Mouse (Mus musculus) lung, embryonic 14.5 days (tissue): Measurements from ENCODE around the gene Tjp3. TPM values are rescaled to one million over a fixed set of nuclear protein-coding genes. Genes with fewer than 3 reads are reported as not detected.

ENCODE experiments used
- ATAC-seq: fragments of 200-750 bp; cut with Nextera tagmentation; 2 replicates; pipeline ENCODE4 v1.8.0; 2017; ENCODE audit warnings: mild to moderate bottlenecking, moderate TSS enrichment, moderate library complexity; ENCODE audit not compliant: insufficient read depth
- DNase-seq: peaks from one replicate; pipeline ENCODE4 v3.0.0-alpha.2; 2015
- H3K27ac ChIP-seq: fragments of 300-500 bp; sonication (generic); 2 replicates; pipeline ENCODE4 v1.5.1; 2014; ENCODE audit warnings: low read depth, mild to moderate bottlenecking, moderate library complexity
- H3K27me3 ChIP-seq: fragments of 300-500 bp; sonication (generic); 2 replicates; pipeline ENCODE4 v1.6.1; 2014; ENCODE audit warnings: low read length, control low read depth; ENCODE audit not compliant: insufficient read depth
- H3K36me3 ChIP-seq: fragments of 300-500 bp; sonication (generic); 2 replicates; pipeline ENCODE4 v1.6.1; 2014; ENCODE audit warnings: control low read depth; ENCODE audit not compliant: insufficient read depth
- H3K4me1 ChIP-seq: fragments of 300-500 bp; sonication (generic); 2 replicates; pipeline ENCODE4 v1.6.1; 2014; ENCODE audit warnings: antibody characterized with exemption, control low read depth; ENCODE audit not compliant: insufficient read depth
- H3K4me2 ChIP-seq: fragments of 300-500 bp; sonication (generic); 2 replicates; pipeline ENCODE4 v1.6.1; 2014; ENCODE audit warnings: mild to moderate bottlenecking
- H3K4me3 ChIP-seq: fragments of 300-500 bp; sonication (generic); 2 replicates; pipeline ENCODE4 v1.5.1; 2014; ENCODE audit warnings: low read depth, low read length
- H3K9ac ChIP-seq: fragments of 300-500 bp; sonication (generic); 2 replicates; pipeline ENCODE4 v1.6.1; 2014
- H3K9me3 ChIP-seq: fragments of 300-500 bp; sonication (generic); 2 replicates; pipeline ENCODE4 v1.6.1; 2016; ENCODE audit warnings: low read depth, low read length, control low read depth
- CTCF ChIP-seq: IDR thresholded peaks from 2 replicates; pipeline ENCODE4 v1.5.1; 2016; ENCODE audit warnings: antibody characterized with exemption, low read depth
- WGBS: fragments of 180-500 bp; shearing (Covaris S2); extraction: QIAGEN DNeasy Blood & Tissue Kit; methylation state at CpG from one replicate; pipeline ENCODE4 v1.1.7; 2014; 5-methylcytosine and 5-hydroxymethylcytosine counted together
- polyA plus RNA-seq: library from polyadenylated mRNA; unstranded; fragments of >200 nt; fragmentation: Nextera tagmentation; extraction: Ambion mirVana; gene quantifications from 2 replicates; pipeline ENCODE4 v1.2.1, GENCODE M21; 2014

The Tjp3 gene
- polyA plus RNA-seq, 1 experiment from 2014 or later = 17.2 TPM

GRCm38 (mm10) chr10:81330007-81330406 lies 38.6 kb upstream of the Tjp3 start:
- H3K4me1 ChIP-seq = peaks cover 36% of the 10 kb centered on the region
- H3K4me2 ChIP-seq = peak overlapping the region; percentile 51
- H3K27ac ChIP-seq = peak overlapping the region; percentile 95
- H3K27me3 ChIP-seq = peaks cover 11% of the 10 kb centered on the region
- no peaks in the 10 kb centered on the region for H3K9me3 ChIP-seq
- 57% methylated on average over 4 of the region's 4 CpGs for WGBS
- DNase-seq (peak; percentile 54), ATAC-seq (peak; percentile 9; the same call in 1 of the 2 replicates)
- H3K36me3 ChIP-seq = peaks cover 21% of the 10 kb centered on the region
- H3K4me3 ChIP-seq = peak overlapping the region; percentile 19; the same call in 1 of the 2 replicates
- no peak for TF ChIP-seq CTCF
- peak overlapping the region; percentile 13; the same call in 1 of the 2 replicates for H3K9ac ChIP-seq

- 44% methylated on average over 10 of the region's 10 CpGs for WGBS
- H3K4me2 ChIP-seq = peak overlapping the region; percentile 51
- H3K4me1 ChIP-seq = peaks cover 30% of the 10 kb centered on the region
- H3K4me3 ChIP-seq = peak overlapping the region; percentile 19
- peak overlapping the region; percentile 95 for H3K27ac ChIP-seq
- no peaks in the 10 kb centered on the region for H3K9me3 ChIP-seq
- ATAC-seq (peak; percentile 81), DNase-seq (peak; percentile 93)
- TF ChIP-seq CTCF = no peak
- H3K36me3 ChIP-seq = peaks cover 27% of the 10 kb centered on the region
- peak overlapping the region; percentile 13; the same call in 1 of the 2 replicates for H3K9ac ChIP-seq
- peaks cover 11% of the 10 kb centered on the region for H3K27me3 ChIP-seq
Observed at GRCm38 (mm10) chr10:81329194-81329975, 38.0 kb upstream of the Tjp3 start.

GRCm38 (mm10) chr10:81328386-81328785 lies 37.0 kb upstream of the Tjp3 start, which contains the start of gene Tbxa2r:
Gene Tbxa2r, plus strand, starts transcription at chr10:81328731.
- Histone ChIP-seq H3K27ac (peak within 1 kb of the TSS; percentile 95), H3K9me3 (no peaks in the 10 kb centered on the region), H3K4me2 (peak within 1 kb of the TSS; percentile 51), H3K9ac (peak within 1 kb of the TSS; percentile 13; the same call in 1 of the 2 replicates), H3K4me1 (peaks cover 28% of the 10 kb centered on the region), H3K36me3 (peaks cover 37% of the 10 kb centered on the region), H3K27me3 (peaks cover 11% of the 10 kb centered on the region), H3K4me3 (peak within 1 kb of the TSS; percentile 19)
- peak; percentile 52 for ATAC-seq
- WGBS = 6% methylated on average over 10 of the region's 10 CpGs
- DNase-seq = peak; percentile 74
- 0 out of 2 replicates have a peak, but pooled peaks have one; percentile 25 for TF ChIP-seq CTCF

DNA sequence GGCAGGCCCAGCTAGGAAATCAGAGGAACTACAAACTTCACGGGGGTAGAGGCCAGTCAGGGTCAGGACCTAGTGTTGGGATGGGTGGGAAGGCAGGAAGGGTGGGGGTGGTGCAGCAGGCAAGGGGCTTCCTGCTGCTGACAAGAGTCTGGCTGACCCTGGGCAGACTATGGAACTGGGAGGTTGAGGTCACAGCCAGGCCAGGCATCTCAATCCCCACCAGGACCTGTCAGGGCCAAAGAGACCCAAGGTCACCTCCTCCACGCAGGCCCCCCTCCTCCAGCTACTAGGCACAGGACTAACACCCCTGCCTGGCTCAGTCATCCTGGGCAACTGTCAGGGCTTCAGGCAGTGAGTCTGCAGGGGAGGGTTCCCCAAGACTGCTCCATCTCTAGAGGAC lies 36.6 kb upstream of the Tjp3 start:
- Histone ChIP-seq H3K27me3 (peaks cover 9% of the 10 kb centered on the region), H3K9me3 (no peaks in the 10 kb centered on the region), H3K9ac (no peak overlapping the region), H3K4me3 (0 out of 2 replicates have a peak overlapping the region, but pooled peaks have one; percentile 19), H3K36me3 (peaks cover 41% of the 10 kb centered on the region), H3K4me1 (peaks cover 28% of the 10 kb centered on the region), H3K27ac (peak overlapping the region; percentile 95), H3K4me2 (peak overlapping the region; percentile 51; the same call in 1 of the 2 replicates)
- DNase-seq (no peak), ATAC-seq (peak; percentile 1; the same call in 1 of the 2 replicates)
- no peak for TF ChIP-seq CTCF
- WGBS = 20% methylated on average over 2 of the region's 2 CpGs

DNA sequence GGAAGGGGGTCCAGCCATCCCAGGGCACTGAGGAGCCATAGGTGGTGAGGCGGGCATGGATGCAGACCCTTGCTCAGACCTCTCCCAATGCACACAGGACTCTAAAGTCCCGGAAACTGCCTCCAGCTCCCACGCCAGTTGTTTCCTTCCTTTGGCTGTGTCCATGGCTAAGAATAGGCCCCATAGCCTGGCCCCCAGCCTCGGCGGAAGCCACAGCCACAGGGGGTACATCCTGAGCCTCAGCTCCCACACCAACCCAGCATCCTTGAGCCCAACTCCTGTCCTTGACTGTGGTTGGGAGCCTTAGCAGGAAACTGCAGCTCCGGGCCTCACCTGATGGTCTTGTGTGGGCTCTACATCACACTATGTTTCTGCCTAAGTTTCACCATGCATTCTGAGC lies 35.5 kb upstream of the Tjp3 start:
- Histone ChIP-seq H3K9ac (no peak overlapping the region), H3K27ac (peak overlapping the region; percentile 47; the same call in 1 of the 2 replicates), H3K4me2 (no peak overlapping the region), H3K27me3 (no peaks in the 10 kb centered on the region), H3K4me1 (peaks cover 25% of the 10 kb centered on the region), H3K9me3 (no peaks in the 10 kb centered on the region), H3K36me3 (peaks cover 51% of the 10 kb centered on the region), H3K4me3 (no peak overlapping the region)
- TF ChIP-seq CTCF = no peak
- peak; percentile 60 for DNase-seq
- WGBS = 68% methylated on average over 6 of the region's 6 CpGs
- no peak for ATAC-seq

DNA sequence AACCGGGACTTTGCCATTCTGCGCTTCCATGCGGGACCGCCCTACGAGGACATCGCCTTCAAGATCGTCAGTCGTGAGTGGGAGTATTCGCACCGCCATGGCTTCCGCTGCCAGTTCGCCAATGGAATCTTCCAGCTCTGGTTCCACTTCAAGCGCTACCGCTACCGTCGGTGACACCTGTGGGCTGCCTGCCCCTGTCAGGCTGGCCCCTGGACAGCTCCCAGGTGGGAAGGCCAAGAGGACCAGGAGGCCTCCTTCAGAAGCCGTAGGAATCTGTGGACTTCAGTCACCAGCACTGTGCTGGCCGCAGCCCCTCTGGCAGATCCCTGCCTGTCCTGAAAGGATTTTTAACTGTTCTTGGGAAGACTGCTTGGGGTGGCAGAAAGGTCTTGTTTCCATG lies 34.4 kb upstream of the Tjp3 start:
- Histone ChIP-seq H3K27ac (0 out of 2 replicates have a peak overlapping the region, but pooled peaks have one; percentile 42), H3K9ac (no peak overlapping the region), H3K36me3 (peaks cover 51% of the 10 kb centered on the region), H3K4me3 (no peak overlapping the region), H3K4me1 (peaks cover 23% of the 10 kb centered on the region), H3K9me3 (no peaks in the 10 kb centered on the region), H3K4me2 (no peak overlapping the region), H3K27me3 (no peaks in the 10 kb centered on the region)
- 88% methylated on average over 18 of the region's 18 CpGs for WGBS
- ATAC-seq = no peak
- TF ChIP-seq CTCF = no peak
- no peak for DNase-seq

GRCm38 (mm10) chr10:81325176-81325575 lies 33.8 kb upstream of the Tjp3 start:
- 93% methylated on average over 21 of the region's 21 CpGs for WGBS
- Histone ChIP-seq H3K36me3 (peaks cover 51% of the 10 kb centered on the region), H3K9me3 (no peaks in the 10 kb centered on the region), H3K4me3 (no peak overlapping the region), H3K4me2 (no peak overlapping the region), H3K9ac (no peak overlapping the region), H3K27me3 (no peaks in the 10 kb centered on the region), H3K27ac (no peak overlapping the region), H3K4me1 (peaks cover 18% of the 10 kb centered on the region)
- TF ChIP-seq CTCF = no peak
- ATAC-seq = no peak
- DNase-seq = no peak
